8 mouse cellular contexts compared by ENCODE assay signal in the genomic region with DNA sequence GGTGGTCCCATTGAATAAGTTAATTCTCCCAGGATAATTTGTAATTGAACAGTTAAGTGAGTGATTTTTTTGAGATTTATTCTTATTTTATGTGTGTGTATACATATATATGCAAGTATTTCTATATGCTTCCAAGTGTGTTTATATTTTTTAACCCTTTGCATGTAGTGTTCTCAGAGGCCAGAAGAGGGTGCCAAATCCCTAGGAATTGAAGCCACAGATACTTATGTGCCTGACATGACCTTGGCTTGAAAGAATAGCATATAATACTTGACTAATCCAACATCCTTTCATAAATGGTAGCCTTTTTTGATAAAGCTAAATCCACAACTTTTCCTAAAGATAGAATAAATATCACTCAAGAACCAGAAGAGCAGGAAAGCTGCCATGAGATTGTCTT. TPM values are rescaled to one million over a fixed set of nuclear protein-coding genes. Genes with fewer than 3 reads are reported as not detected.
A peak's percentile ranks its signal among the peaks of the same experiment; 100 is the strongest.
DNase-seq lines count a peak whose midpoint lies in the region; ATAC-seq lines count a peak whose summit lies in the region.

No protein-coding gene starts in this region.

- peak; percentile 23 to 50 for DNase-seq in left cerebral cortex, postnatal 14 days (ENCODE audit: low spot score in 2 of 2)
- DNase-seq in left cerebral cortex, adult 8-10 months (ENCODE audit: low spot score in 2 of 2), result no peak
- peak; percentile 68 for DNase-seq in NIH3T3 (ENCODE audit: low read depth)
- DNase-seq in embryo, embryonic 10.5 days (ENCODE audit: low spot score), result peak; percentile 72
- DNase-seq in testis, postnatal 10 days (ENCODE audit: low spot score), result no peak
- no peak for DNase-seq in cerebellum, adult 18-20 months
- DNase-seq in gastrocnemius, postnatal 36 days, result no peak

- intact Hi-C loops in left cerebral cortex, postnatal 14 days (cut with DNase I), result loop anchor here (5.0 kb wide), 1 partner anchor 587 kb away; no protein-coding TSS in a partner anchor
- intact Hi-C loops in gastrocnemius, postnatal 36 days (cut with DNase I), result no loop called here

- ATAC-seq in megakaryocyte-erythroid progenitor cell, adult 5-6 weeks (replicated peaks; ENCODE audit: low FRiP score, low TSS enrichment, poor library complexity, severe bottlenecking), result peak; percentile 68; the same call in 1 of the 2 replicates

RNA-seq across cellular contexts. Expression of a gene that starts 46.1 kb away (rescaled TPM):
- total RNA-seq in left cerebral cortex, postnatal 14 days (2021), result 10 to 100 TPM; 53.9 to 54.4 TPM
- 10 to 100 TPM; 52.9 to 55.5 (median 54.7) TPM for total RNA-seq in left cerebral cortex, adult 8-10 months (2022)
- total RNA-seq in megakaryocyte-erythroid progenitor cell, adult 5-6 weeks (2014; fragmentation: Nextera tagmentation), result 82.5 and 97.7 TPM in 2 replicates
- total RNA-seq in megakaryocyte-erythroid progenitor cell, adult 5-6 weeks (2017), result 134 and 171 TPM in 2 replicates
- 10 to 100 TPM; 21.2 to 23.5 TPM for total RNA-seq in gastrocnemius, postnatal 36 days (2021)

RNA-seq across cellular contexts. Expression of a gene that starts 56.6 kb away (rescaled TPM):
- not detected for total RNA-seq in left cerebral cortex, postnatal 14 days (2021)
- total RNA-seq in left cerebral cortex, adult 8-10 months (2022), result not detected
- not detected in 2 replicates for total RNA-seq in megakaryocyte-erythroid progenitor cell, adult 5-6 weeks (2014; fragmentation: Nextera tagmentation)
- total RNA-seq in megakaryocyte-erythroid progenitor cell, adult 5-6 weeks (2017), result not detected in 2 replicates
- not detected for total RNA-seq in gastrocnemius, postnatal 36 days (2021)

Comparison
In these comparisons a context has a peak if more than half of its experiments do, and no peak if none do; other contexts are left out.
1. DNase-seq: peak in left cerebral cortex, postnatal 14 days (2 of 2), NIH3T3 (single experiment) and embryo, embryonic 10.5 days (single experiment); none in left cerebral cortex, adult 8-10 months (0 of 2), testis, postnatal 10 days (single experiment), cerebellum, adult 18-20 months (0 of 2) and gastrocnemius, postnatal 36 days (0 of 2).